Mouse (Mus musculus): ENCODE measurements around the gene Vmn1r174. TPM values are rescaled to one million over a fixed set of nuclear protein-coding genes. Genes with fewer than 3 reads are reported as not detected.
"Not testable (repeated sequence)": the region's sequence is repeated elsewhere in the genome, so short reads cannot be mapped to it uniquely, and the experiment has no call there.

Gene Vmn1r174
- polyA plus RNA-seq (2012): not detected in 2 replicates

DNA sequence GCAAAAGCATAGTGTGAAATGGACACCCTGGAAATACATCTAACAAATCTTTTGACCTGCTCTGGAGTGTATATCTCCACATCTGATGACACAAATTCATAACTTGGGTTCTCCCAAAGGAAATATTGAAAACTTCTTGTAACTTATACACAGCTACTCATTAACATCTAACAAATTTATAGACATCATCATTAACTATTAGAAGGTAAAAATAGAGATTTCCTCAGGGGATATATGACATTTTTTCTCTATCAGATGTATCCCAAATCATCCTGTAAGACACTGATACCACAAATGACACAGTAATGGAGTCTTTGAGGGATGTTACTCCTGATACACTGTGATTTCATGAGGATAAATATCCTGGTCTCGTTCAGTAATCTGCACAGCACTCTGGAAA is at the start of gene Vmn1r174:
Vmn1r174 (plus strand) TSS at position 301 of the 400 bp plus-strand sequence.
- not testable (repeated sequence) for TF ChIP-seq GATA1 (IDR thresholded peaks at IDR 0.05; ENCODE audit: low read length)

GRCm38 (mm10) chr7:23784526-23784925 is 32.5 kb downstream of the Vmn1r174 start:
- TF ChIP-seq GATA1 (IDR thresholded peaks at IDR 0.05; ENCODE audit: low read length): no peak

DNA sequence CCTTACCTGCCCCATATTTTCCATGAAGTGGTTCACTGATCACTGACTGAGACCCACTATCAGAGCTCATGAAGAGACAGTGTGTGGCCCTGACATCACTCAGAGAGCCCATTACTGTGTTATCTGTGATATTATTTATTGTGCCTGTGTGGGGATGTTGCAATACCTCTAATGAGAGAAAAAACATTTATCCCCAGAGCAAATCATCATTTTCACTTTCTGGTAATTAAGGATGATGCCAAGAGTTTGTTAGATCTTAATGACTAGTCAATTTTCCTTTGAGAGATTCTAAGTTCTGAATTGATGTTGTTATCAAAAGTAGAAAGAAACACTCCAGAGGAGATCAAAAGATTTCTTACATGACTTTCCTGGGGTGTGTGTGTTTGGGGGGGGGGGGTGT is 58.5 kb downstream of the Vmn1r174 start, which contains the start of gene Vmn1r175:
Vmn1r175 (minus strand) TSS at position 101 of the 400 bp plus-strand sequence.
- not testable (repeated sequence) for TF ChIP-seq GATA1 (IDR thresholded peaks at IDR 0.05; ENCODE audit: low read length)

Other genes with a start within 250 kb of the Vmn1r174 start
- gene Vmn1r167, start 245.1 kb upstream of the Vmn1r174 start, polyA plus RNA-seq (2012): not detected in 2 replicates
- not detected in 2 replicates for gene Vmn1r168, start 212.5 kb upstream of the Vmn1r174 start, polyA plus RNA-seq (2012)
- gene Vmn1r169, start 176.7 kb upstream of the Vmn1r174 start, polyA plus RNA-seq (2012): not detected in 2 replicates
- not detected in 2 replicates for gene Vmn1r170, start 146.1 kb upstream of the Vmn1r174 start, polyA plus RNA-seq (2012)
- gene Vmn1r171, start 121.5 kb upstream of the Vmn1r174 start, polyA plus RNA-seq (2012): not detected in 2 replicates
- not detected in 2 replicates for gene Vmn1r172, start 94.0 kb upstream of the Vmn1r174 start, polyA plus RNA-seq (2012)
- gene Vmn1r173, start 51.6 kb upstream of the Vmn1r174 start, polyA plus RNA-seq (2012): not detected in 2 replicates
- not detected in 2 replicates for gene Vmn1r175, start 58.4 kb downstream of the Vmn1r174 start, polyA plus RNA-seq (2012)
- gene Vmn1r176, start 85.1 kb downstream of the Vmn1r174 start, polyA plus RNA-seq (2012): not detected in 2 replicates
- gene Vmn1r177, start 114.2 kb downstream of the Vmn1r174 start, polyA plus RNA-seq (2012): not detected in 2 replicates
- not detected in 2 replicates for gene Vmn1r178, start 139.7 kb downstream of the Vmn1r174 start, polyA plus RNA-seq (2012)
- gene Vmn1r179, start 174.7 kb downstream of the Vmn1r174 start, polyA plus RNA-seq (2012): not detected in 2 replicates
- not detected in 2 replicates for gene Vmn1r180, start 198.4 kb downstream of the Vmn1r174 start, polyA plus RNA-seq (2012)
- not detected in 2 replicates for gene Vmn1r181, start 222.3 kb downstream of the Vmn1r174 start, polyA plus RNA-seq (2012)
- gene V1rd19, start 249.4 kb downstream of the Vmn1r174 start, polyA plus RNA-seq (2012): not detected in 2 replicates

Data from G1E-ER4 (cell line).